Mouse (Mus musculus): Measurements from ENCODE around the gene Abhd17a. TPM values are rescaled to one million over a fixed set of nuclear protein-coding genes. Genes with fewer than 3 reads are reported as not detected.

Abhd17a gene
- total RNA-seq (2014; fragmentation: Nextera tagmentation) (27.7 and 36.2 TPM in 2 replicates), total RNA-seq (2017) (24.2 and 33.5 TPM in 2 replicates)

DNA sequence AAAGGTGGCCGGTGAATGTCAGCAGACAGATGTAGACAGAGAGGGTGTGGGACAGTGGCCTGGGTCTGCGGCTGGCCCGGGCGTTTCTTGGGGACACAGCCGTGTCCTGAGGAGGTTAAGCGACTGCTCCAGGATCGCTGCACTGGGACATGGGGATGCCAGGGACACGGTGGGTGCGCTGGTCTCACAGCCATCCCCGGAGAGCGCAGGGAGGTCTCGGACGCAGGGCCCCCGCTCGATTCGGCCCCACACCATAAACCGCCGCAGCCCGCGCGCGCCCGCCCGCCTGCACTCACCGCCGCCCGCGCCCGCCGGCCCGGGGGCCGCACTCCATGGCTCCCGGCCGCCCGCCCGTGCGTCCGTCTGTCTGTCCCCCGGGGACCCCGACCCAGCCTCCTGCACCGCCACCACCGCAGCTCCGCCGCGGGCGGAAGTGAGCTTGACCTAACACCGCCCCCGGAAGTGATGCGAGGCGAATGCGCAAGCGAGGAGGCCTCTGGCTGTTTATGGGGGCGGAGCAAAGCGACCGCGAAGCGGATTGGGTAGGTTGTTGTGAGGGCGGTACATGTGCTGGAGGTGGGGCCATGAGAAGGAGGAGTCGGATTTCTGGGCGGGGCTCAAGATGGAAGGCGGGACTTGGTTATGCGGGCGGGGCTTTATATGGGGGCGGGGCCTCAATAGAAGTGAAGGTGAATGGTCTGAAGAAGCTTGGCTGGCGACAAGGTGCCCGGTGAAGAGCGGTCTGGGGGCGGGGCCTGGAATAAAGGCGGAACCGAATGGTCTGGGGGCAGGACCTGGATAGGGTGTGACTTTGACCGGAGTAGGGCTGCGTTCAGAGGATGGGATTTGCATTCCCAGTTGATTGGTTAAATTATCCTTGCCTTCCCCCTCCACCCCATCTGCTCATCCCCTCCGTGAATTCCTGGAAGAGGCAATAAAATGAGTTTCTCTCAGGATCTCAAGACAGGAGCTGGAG, at the start of gene Abhd17a:
TSS of gene Abhd17a (minus strand) at position 463 of the 976 bp plus-strand sequence.
- ATAC-seq (replicated peaks; ENCODE audit: poor library complexity, severe bottlenecking) = peak; percentile 93

DNA sequence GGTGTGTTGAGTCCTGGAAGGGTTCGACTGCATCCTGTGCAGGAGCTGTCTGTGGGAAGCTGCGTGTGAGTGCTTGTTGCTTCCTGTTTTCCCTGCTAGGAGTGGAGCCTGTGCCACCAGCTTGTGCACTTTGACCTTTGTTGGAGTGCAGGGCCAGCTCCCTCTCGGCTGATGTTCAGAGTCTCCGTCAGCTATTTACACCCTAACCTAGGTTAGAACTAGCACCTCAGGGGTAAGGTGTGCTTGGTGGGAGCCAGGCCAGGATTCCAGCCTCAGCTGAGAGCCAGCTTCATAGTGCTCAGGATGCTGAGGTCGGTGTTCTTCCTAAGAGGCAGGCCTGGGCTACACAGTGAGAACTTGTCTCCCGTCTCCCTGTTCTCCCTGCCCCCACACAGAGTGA, 45.2 kb upstream of the Abhd17a start:
- ATAC-seq (replicated peaks; ENCODE audit: poor library complexity, severe bottlenecking) = no peak

DNA sequence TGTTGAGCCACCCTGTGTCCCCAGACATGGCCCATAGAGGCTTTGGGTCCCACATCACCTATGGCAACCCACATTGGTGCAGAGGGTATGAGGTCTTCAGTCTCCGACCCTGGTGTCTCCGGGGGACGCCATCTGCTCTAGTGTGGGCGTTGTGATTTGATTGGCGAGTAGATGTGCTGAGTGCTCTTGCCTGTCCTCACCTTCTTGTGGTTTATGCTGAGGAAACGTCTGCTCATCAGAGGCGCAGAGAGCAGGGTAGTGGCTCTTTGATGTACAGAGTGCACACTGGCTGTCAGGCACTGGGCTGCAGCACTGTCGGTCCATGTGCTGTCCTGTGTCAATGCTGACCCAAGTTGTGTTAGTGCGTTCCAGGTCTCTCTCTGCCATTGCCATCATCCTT, 38.8 kb upstream of the Abhd17a start:
- ATAC-seq (replicated peaks; ENCODE audit: poor library complexity, severe bottlenecking) = no peak

DNA sequence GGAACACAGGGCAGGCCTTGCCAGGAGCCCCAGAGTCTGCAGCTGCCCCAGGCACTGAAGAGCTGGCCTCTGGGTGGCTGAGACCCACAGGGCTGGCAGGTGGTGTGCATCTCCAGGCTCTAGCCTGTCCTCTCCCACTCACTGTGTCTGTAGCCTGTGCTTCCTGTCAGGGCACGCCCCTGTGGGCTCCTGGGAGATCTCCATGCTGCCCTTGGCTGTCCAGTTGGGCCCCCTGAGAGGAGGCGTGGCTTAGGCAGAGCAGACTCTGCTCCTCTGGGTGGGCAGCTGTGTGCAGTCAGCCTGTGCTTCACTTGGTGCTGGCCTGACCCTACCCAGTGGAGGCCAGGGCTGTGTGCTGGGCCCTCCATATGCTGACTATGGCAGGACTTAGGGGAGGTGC, 37.5 kb upstream of the Abhd17a start:
- ATAC-seq (replicated peaks; ENCODE audit: poor library complexity, severe bottlenecking) = no peak

DNA sequence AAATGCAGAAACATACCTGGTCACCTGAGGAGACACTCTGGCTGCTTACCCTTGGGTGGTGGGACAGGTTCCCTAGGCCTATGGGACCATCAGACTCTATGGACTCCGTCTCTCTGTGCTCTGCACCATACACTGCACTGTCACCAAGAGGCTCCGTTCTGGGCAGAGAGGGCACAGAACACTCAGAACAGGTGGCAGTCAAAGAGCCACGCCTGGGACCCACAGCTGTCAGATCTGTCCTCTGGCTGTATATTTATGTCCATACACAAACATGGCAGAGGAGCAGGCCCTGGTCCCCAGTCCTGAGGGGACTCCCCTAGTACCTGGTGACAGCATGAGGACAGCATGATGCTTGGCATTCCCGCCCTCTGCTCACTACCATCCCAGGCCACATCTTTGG, 35.6 kb upstream of the Abhd17a start:
- no peak for ATAC-seq (replicated peaks; ENCODE audit: poor library complexity, severe bottlenecking)

DNA sequence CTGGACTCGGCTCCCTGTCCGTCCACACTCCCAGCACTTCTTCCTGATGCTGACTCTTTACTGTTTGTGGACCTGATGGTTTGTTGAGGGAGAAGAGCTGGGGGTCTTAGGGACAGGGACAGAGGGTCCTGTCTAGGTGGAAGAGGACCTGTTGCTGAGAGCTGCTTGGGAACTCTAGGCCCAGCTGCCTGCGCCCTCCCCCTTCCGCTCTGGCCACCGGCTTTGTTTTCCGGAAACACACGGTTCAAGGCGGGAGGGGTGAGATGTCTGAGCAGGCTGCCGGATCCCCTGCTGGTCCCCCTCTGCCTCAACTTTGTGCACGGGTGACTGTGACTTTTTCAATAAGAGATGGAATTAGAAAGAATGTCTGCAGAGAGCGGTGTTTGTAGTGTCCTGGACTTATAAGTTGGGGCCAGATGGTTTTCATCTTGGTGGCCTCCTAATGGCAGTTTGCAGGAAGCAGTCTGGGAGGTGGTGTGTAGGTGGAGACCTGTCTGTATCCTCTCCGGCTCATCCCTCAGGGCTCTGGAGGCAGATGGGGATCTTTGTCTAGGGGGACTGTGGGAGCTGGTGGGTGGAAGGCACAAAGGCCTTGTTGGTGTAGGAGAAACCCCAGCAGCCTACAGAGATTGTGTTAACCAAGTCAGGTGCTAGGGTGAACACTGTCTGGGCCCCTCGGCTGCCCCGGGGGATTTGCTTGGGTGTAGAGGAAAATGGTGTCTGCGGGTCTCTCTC, 33.5 kb upstream of the Abhd17a start:
- 0 out of 2 replicates have a peak, but pooled peaks have one; percentile 16 for ATAC-seq (replicated peaks; ENCODE audit: poor library complexity, severe bottlenecking)

DNA sequence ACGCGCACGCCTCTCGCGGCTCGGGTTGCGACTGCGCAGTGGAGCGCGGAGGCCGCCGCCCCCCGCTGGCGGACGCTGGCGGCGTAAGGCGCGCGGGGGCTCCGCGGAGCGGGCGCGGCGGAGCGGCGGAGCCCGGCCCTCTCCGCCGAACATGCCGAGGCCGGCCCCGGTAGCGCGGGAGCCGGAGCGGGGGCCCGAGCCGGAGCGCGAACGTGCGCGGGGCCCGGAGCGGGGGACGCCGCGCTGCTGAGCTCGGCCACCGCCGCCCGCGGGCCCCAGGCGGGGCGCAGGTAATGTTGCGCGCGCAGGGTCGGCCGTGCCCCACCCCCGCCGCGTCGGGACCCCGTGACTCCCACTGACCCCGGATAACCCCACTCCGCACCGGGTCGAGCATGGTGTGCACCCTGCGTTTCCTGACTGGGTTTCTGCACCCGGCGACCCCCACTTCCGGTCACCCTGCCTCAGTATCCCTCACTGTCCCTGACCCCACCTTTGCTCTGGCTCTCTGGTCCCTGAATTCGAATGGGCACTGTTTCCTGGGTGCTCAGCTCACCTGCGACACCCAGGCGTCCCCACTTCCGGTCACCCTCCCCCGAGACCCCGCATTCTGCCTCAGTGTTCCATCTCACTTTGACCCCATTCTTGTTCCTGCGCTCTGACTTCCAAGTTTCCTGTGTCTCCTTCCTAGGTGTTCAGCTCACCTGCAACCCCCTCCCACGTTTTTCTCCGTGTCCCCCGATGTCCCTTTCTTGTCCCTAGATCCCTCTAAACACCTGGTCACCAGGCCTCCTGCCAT, 32.7 kb upstream of the Abhd17a start, which contains the start of gene Csnk1g2:
TSS of gene Csnk1g2 (plus strand) at position 178 of the 796 bp plus-strand sequence.
- peak; percentile 25 for ATAC-seq (replicated peaks; ENCODE audit: poor library complexity, severe bottlenecking)

DNA sequence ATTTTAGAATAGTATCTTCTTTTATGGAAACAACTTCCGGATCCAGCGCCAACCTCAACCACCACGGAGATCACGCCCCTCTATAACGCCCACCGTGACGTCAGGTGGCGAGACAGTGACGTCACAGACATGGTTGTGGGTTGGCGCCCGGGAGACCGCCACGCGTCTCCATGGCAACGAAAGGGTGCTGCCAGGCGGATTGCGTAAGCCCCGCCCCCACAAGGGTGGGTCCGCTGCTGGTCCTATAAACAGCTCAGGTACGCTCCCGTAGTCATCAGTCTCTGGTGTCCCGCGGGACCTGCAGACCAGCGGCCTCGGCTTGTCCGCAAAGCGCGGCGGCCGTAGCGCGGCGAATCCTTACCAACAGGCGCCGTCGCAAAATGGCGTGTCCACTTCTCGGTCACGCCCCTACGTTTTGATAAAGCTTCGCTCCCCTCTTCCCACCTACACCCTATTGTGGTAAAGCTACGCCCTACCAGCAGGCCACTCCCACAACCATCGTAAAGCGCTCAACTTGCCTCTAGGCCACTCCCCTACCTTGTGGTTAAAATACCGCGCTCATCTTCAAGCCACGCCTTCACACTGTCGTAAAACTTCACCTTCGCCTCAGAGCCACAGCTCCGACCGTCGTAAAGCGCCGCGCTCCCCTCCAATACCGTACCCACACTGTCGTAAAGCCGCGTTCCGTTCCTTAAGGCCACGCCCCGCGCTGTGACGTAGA, 32.0 kb upstream of the Abhd17a start:
- ATAC-seq (replicated peaks; ENCODE audit: poor library complexity, severe bottlenecking) = peak; percentile 82

DNA sequence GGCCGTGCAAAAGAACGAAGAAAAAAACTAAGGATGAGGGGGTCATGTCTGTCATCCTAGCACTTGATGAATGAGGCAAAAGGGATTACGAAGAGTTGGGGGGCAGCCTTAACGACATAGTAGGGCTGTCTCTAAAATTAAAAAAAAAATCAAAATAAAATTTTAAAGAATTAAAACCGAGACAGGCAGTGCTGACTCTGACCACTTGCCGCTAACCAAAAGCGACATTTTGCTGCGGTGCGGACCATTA, 31.5 kb upstream of the Abhd17a start:
- ATAC-seq (replicated peaks; ENCODE audit: poor library complexity, severe bottlenecking) = no peak

DNA sequence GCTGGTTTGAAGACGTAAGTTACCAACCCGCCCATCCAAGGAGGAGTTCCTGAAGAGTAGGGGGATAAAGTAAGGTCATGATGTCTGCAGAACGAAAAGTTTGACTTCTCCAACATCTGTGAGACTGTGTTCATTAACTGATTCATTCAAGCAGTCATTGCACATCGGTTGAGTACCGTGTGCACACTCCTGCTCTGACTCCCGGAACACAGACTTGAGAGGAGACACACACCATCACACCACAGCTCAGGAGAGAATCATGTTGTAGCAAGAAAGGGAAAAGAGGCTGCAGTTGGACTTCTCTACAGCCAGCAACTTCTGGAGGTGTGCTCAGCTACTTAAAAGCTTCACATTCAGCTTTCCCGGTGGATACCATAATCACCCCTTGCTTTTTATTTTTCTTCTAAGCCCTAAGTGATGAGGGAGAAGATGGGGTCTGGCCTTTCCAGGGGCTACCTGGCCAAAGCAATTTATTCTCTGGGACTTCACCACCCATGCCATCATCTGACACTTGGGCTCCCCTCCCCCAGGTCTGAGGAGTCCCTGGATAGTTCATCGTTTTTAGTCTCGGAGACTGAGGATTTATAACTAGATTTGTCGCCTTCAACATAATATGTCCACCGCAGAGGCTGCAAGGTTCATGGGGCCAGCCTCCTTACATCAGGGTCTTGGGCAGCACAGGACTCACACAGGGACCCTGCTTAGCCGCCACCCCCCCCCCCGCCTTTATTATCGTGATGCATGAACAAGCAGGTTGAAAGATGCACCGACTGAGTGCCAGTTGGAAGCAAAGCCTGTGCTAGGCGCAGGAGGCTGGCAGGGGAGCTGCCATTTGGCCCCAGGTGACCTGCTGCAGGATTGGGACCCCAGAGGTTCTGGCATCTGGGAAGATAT, 30.9 kb upstream of the Abhd17a start:
- ATAC-seq (replicated peaks; ENCODE audit: poor library complexity, severe bottlenecking) = no peak

DNA sequence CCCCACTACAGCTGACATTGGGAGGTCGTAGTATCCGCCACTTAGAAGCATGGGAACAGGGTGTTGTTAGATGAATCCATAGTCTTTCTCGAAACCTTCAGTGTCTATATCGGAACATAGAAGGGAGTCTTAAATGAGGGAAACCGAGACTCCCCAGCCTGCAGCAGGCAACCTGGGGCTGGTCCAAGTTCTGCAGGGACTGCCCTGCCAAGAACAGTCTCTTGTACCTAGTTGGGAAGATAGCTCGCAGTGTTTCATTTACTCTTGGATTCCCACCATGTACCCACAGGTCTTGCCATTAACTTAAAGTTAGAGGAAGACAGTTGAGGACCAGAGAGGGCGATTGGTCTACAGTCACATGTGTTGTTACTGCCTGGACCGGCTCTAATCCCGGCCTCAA, 30.2 kb upstream of the Abhd17a start:
- ATAC-seq (replicated peaks; ENCODE audit: poor library complexity, severe bottlenecking) = no peak

DNA sequence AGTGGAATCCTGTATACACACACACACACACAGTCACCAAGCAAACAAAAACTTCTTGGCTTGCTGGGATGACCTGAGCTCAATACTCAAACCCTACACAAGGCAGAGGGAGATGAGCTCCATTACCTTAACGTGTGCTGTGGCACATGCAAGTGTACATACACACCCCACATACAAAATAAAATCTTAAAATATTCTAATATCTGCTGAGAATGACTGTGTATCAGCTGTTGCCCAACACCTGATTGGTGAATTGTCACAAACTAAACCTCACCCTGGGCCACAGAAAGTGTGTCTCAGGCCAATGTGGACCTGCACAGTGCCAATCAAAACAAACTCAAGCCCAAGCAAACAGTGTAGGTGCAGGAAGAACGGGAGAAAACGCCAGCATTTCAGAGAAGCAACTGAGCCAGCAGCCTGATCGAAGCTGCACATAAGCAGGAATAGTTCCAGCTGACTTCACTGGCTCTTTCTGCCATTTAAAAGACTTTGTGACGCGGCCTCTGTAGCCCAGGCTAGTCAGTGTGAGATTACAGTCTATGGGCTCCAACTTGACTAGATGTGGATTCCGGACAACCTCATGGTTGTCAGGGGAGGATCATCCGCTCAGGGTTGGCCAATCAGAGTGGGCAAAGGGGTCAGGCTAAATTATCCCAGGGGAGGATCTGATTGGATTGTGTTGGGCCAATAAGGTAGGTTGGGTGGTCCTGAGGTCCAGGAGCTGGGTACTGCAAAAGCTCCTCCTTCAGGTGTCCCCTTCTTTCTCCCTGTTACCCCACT, 29.5 kb upstream of the Abhd17a start:
- ATAC-seq (replicated peaks; ENCODE audit: poor library complexity, severe bottlenecking) = no peak

DNA sequence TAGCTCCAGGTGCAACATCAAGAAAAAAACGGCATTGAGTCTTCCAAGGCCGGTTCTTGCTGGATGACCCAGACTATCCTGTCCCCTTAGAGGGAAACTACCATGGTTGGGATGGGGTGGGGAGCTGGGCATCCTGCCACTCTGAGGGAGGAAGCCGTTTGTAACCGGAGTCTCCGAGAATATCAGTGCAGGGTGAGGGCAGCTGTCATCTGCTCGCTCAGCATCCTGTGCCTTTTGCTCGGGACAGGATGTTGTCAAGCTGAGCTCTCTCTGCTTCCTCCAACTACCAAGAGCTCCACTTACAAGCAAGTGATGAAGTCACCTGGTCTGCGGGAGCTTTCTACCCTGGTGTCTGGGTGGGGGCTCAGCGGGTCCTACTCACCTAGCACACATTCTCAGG, 28.0 kb upstream of the Abhd17a start:
- no peak for ATAC-seq (replicated peaks; ENCODE audit: poor library complexity, severe bottlenecking)

DNA sequence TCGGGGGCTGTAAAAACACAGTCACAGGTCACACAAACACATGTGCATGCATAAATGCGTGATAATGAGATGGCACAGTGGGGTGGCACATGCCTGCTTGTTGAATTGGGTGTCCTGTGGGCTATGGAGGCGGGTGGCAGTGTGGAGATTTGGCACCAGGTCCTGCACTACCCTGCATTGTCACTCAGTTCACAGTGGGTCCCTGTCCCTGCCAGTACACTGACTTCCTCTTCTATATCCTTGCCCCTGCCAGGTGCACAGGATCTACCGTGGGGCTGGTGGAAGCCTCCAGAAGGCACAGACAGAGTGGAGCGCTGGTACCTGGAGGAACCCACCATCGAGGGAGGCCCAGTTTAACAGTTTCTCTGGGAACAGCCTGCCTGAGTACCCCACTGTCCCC, 24.2 kb upstream of the Abhd17a start:
- ATAC-seq (replicated peaks; ENCODE audit: poor library complexity, severe bottlenecking) = no peak

DNA sequence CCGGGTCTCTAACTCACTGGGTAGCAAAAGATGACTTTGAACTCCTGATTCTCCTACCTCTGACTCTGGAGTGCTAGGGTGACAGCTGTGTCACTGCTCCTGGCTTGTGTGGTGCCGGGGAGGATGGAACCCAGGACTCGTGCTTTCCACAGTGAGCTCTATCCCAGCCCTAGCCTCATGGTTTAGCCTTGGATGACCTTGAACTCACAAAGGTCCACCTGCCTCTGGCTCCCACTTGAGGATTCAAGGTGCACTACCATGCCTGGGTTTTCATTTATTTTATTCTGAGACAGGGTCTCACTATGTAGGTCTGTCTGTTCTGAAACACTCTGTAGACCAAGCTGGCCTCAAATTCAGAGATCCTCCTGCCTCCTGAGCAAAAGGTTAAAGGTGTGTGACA, 23.7 kb upstream of the Abhd17a start:
- ATAC-seq (replicated peaks; ENCODE audit: poor library complexity, severe bottlenecking) = no peak

DNA sequence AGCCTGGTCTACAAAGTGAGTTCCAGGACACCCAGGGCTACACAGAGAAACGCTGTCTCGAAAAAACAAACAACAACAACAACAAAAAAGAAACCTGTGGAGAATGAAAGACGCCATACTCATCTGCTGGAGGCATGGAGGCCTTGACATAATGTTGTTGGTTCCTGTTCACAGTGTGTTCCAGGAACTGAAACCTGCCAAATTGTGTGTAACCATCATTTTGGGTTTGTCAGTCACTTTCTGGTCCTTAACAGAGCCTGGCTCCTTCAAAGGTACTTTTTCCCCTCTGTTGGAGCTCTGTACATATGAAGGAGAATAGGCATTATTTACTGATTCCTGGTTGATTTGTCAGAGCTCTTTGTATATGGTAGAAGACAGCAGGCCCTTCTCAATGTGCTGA, 21.8 kb upstream of the Abhd17a start:
- ATAC-seq (replicated peaks; ENCODE audit: poor library complexity, severe bottlenecking) = 0 out of 2 replicates have a peak, but pooled peaks have one; percentile 43

DNA sequence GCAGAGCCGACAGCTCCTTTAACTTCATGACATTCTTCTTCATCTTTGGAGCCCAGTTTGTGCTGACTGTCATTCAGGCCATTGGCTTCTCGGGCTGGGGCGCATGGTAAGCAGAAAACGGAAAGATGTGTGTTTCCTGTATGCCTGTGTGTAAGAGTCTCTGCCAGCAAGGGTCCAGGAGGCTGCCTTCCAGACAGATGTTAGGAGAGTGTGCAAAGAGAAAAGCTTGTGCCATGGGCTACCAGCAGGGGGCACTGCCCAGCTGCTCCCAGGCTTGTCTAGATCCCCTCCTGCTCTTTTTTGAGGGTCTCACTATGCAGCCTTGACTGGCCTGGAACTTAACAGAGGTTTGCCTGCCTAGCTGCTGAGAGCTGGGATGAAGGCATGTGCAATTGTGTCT, 20.9 kb upstream of the Abhd17a start:
- ATAC-seq (replicated peaks; ENCODE audit: poor library complexity, severe bottlenecking) = peak; percentile 65

DNA sequence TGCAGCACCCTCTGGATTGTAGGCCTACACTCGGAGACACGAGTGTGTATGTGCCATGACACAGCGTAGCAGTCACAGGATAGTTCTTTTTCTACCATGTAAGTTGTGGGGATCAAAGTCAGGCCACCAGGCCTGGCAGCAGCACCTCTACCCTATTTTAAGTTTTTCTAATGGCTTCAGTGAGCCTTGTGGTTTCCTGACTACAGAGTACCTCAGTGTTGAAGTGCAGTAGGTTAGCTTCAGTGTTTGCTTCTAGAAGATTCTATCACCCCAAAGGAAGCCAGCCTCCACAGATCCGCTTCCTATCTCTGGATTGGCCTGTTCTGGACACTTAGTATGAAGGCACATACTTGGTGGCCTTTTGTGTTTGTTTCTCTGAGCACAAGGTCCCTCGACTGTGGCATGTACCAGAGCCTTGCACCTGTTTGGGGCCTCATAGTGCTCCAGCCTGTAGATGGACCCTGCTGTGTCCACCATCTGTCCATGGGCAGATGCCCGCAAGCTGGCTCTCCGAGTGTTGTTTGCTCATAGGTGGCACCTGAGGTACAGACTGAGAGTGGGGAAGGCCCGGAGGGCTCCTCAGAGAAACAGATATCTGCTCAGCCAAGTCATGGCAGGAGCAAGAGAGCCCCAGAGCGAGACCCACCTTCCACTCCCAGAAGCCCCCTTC, 20.1 kb upstream of the Abhd17a start:
- no peak for ATAC-seq (replicated peaks; ENCODE audit: poor library complexity, severe bottlenecking)
